Mouse (Mus musculus): ENCODE results near the gene Arl4d.

DNA sequence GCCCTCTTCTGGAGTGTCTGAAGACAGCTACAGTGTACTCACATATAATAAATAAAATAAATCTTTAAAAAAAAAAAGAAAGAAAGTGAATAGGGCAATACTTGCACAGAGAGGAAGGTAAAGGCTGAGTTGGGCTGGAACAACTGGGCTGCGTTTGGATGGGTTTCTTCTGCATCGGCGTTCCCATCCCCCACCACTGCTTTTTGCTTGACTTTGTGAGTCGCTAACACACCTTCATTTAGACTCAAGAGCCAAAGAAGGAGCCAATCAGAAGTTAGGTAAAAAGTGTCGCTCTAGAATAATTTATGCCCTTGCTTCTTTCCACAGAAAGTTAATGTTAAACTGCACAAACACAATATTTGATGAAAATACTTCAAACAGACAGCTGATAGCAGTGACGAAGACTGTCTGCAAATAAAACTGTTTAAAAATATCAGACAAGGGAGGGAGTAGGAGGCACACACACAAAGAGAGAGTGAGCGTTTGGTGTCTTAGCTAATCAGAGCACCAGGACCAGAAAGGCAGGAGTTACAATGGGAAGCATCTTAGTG is 17.1 kb downstream of the Arl4d start:
- TF ChIP-seq ELF1 (IDR thresholded peaks at IDR 0.05; ENCODE audit: low read depth, low read length) (no peak), POLR2AphosphoS2 (IDR thresholded peaks at IDR 0.05; ENCODE audit: low read depth, low read length) (no peak), CTCF (conservative IDR thresholded peaks at IDR 0.05 in 1 of 2, IDR thresholded peaks at IDR 0.05 in 1 of 2; ENCODE audit: low read depth in 2 of 2, low read length in 2 of 2) (no peak), USF1 (IDR thresholded peaks at IDR 0.05; ENCODE audit: low read depth, low read length) (no peak), MYC (IDR thresholded peaks at IDR 0.05; ENCODE audit: low read depth, low read length) (no peak), GABPA (IDR thresholded peaks at IDR 0.05; ENCODE audit: insufficient replicate concordance, low read depth, low read length) (no peak), USF2 (conservative IDR thresholded peaks at IDR 0.05; ENCODE audit: low read depth, low read length) (no peak), CHD2 (IDR thresholded peaks at IDR 0.05; ENCODE audit: low read length) (no peak), TCF12 (IDR thresholded peaks at IDR 0.05; ENCODE audit: low read depth, low read length) (no peak), ZC3H11A (IDR thresholded peaks at IDR 0.05; ENCODE audit: low read depth, low read length) (no peak), POLR2A (IDR thresholded peaks at IDR 0.05; ENCODE audit: low read depth, low read length) (no peak)

Data from CH12.LX (cell line).